Mouse (Mus musculus): ENCODE measurements around the gene Vamp2. TPM values are rescaled to one million over a fixed set of nuclear protein-coding genes. Genes with fewer than 3 reads are reported as not detected.
A peak's percentile ranks its signal among the peaks of the same experiment; 100 is the strongest.

The Vamp2 gene
- polyA plus RNA-seq, 1 experiment from 2014 or later, result 64.0 TPM

DNA sequence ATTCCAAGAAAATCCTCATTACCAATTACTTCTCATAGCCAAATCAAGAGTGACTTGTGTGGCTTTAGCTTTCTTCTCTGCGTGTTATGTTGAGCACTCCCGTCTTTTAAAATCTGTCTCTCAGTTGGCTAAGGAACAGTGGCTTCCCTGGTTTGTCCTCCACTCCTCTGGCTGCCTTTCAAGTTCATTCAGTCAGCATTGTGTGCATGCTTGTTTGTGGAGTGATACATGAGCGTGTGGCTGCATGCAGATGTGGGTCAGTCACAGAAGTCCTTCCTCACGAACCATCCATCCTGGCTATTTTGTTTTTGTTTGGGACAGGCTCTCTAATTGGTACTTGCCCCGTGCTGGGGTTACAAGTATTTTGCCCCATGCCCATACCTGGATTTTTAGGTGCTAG is 11.7 kb upstream of the Vamp2 start:
- no peak for TF ChIP-seq CTCF (IDR thresholded peaks at IDR 0.05; ENCODE audit: low read depth)
- no peak overlapping the region for H3K9ac ChIP-seq
- H3K4me3 ChIP-seq (ENCODE audit: low read depth, low read length), result no peak overlapping the region
- no peaks in the 10 kb centered on the region for H3K9me3 ChIP-seq (ENCODE audit: low read depth, low read length)
- no peak for ATAC-seq (ENCODE audit: insufficient read depth)
- no peak for DNase-seq
- no peaks in the 10 kb centered on the region for H3K27me3 ChIP-seq (ENCODE audit: insufficient read depth, low read length)
- no peak overlapping the region for H3K27ac ChIP-seq (ENCODE audit: low read depth)
- no peaks in the 10 kb centered on the region for H3K36me3 ChIP-seq (ENCODE audit: insufficient read depth)
- H3K4me2 ChIP-seq, result no peak overlapping the region
- WGBS, result 60% methylated on average over 5 of the region's 5 CpGs
- H3K4me1 ChIP-seq (ENCODE audit: insufficient read depth), result peaks cover 2% of the 10 kb centered on the region; the same call in 1 of the 2 replicates

DNA sequence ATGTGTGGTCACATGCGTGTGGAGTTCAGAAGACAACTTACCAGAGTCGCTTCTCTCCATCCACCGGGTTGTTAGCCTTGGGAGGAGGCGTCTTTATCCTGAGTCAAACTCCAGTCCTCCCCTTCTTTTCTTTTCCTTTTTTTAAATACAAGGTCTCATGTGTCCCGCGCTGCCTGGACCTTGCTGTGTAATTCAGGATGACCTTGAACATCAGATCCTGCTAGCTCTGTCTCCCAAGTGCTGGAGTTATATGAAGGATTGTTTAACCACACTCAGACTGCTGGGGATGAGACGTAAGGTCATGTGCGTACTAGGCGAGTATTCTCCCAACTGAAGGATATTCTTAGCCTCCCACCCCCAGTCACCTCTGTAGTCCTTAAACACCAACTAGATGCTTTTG is 11.0 kb upstream of the Vamp2 start:
- no peak for ATAC-seq (ENCODE audit: insufficient read depth)
- no peaks in the 10 kb centered on the region for H3K27me3 ChIP-seq (ENCODE audit: insufficient read depth, low read length)
- no peaks in the 10 kb centered on the region for H3K4me1 ChIP-seq (ENCODE audit: insufficient read depth)
- no peaks in the 10 kb centered on the region for H3K36me3 ChIP-seq (ENCODE audit: insufficient read depth)
- H3K9me3 ChIP-seq (ENCODE audit: low read depth, low read length), result no peaks in the 10 kb centered on the region
- H3K4me2 ChIP-seq, result no peak overlapping the region
- 76% methylated on average over 9 of the region's 9 CpGs for WGBS
- H3K4me3 ChIP-seq (ENCODE audit: low read depth, low read length), result no peak overlapping the region
- no peak overlapping the region for H3K27ac ChIP-seq (ENCODE audit: low read depth)
- no peak for TF ChIP-seq CTCF (IDR thresholded peaks at IDR 0.05; ENCODE audit: low read depth)
- no peak overlapping the region for H3K9ac ChIP-seq
- no peak for DNase-seq

DNA sequence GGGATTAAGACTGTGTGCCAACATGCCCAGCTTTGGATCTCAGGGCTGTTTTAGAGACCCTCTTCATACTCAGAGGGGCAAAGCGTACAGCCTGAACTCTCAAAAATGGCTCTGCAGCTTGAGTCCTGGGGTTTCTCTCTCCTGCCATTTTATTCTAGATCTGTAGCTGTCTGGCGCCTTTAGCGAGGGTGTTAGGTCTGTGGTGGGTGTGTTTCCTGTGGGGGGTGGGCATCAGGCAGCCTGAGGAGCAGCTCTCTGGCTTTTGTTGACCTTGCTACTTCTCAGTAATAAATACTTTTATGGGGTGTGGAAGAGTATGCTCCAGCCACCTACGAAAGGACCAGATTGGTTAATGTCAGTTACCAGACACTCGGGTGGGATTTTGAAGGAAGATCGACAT is 10.2 kb upstream of the Vamp2 start:
- H3K27me3 ChIP-seq (ENCODE audit: insufficient read depth, low read length), result no peaks in the 10 kb centered on the region
- no peak overlapping the region for H3K4me3 ChIP-seq (ENCODE audit: low read depth, low read length)
- no peak overlapping the region for H3K9ac ChIP-seq
- TF ChIP-seq CTCF (IDR thresholded peaks at IDR 0.05; ENCODE audit: low read depth), result no peak
- no peak for DNase-seq
- H3K4me1 ChIP-seq (ENCODE audit: insufficient read depth), result no peaks in the 10 kb centered on the region
- no peak for ATAC-seq (ENCODE audit: insufficient read depth)
- no peak overlapping the region for H3K27ac ChIP-seq (ENCODE audit: low read depth)
- no peaks in the 10 kb centered on the region for H3K36me3 ChIP-seq (ENCODE audit: insufficient read depth)
- H3K4me2 ChIP-seq, result no peak overlapping the region
- WGBS, result 69% methylated on average over 6 of the region's 6 CpGs
- H3K9me3 ChIP-seq (ENCODE audit: low read depth, low read length), result no peaks in the 10 kb centered on the region

DNA sequence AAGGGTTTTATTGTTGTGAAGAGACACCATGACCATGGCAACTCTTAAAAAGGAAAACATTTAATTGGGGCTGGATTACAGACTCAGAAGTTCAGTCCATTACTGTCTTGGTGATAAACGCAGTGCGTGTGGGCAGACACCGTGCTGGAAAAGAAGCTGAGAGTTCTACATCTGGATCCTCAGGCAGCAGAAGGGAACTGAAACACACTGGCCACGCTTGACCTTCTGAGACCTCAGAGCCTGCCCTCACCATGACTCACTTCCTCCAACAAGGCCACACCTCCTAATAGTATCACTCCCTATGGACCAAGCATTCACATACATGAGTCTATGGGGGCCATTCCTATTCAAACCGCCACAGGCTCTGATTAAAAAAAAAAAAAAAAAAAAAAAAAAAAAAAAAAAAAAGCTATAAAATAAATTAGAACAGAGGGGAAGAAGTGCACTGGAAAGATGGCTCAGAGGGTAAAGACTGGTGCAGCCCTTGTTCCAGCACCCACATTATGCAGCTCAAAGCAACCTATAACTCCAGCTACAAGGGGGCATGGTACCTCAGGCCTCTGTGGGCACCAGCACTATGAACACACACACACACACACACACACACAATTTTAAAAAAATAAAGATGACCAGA is 9.4 kb upstream of the Vamp2 start:
- DNase-seq, result no peak
- H3K27ac ChIP-seq (ENCODE audit: low read depth), result no peak overlapping the region

DNA sequence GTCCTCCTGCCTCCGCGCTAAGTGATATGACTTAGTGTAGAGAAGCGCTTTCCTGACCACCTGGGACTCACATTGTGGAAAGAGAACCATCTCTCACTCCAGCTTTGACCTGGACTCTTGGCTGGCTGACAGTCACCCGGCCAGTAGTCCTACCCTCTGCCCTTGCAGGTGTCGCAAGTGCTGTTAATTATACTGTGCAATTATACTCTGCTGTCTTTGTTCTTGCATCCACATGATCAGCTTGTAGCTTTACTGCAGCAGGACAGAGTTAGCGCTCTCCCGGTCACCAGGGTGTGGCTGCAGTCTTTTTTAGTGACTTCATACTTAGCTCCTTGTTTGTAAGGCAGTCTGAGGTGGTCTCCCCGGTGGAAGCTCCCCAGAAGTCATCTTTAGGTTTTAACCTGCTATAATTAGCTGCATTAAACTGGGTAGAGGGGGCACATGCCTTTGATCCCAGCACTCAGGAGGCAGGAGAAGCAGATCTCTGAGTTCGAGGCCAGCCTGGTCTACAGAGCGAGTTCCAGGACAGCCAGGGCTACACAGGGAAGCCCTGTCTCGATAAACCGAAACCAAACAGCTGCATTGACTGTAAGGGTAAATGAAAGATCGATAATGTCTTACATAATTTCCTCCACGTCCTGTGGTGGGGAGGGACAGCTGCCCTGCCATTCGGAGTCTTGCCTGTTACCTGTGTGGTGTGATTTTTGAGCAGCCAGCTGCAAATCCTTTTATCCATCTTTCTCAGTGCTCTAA is 8.0 kb upstream of the Vamp2 start:
- H3K4me3 ChIP-seq (ENCODE audit: low read depth, low read length), result no peak overlapping the region
- 77% methylated on average over 15 of the region's 15 CpGs for WGBS
- DNase-seq (no peak), ATAC-seq (ENCODE audit: insufficient read depth) (no peak)
- no peaks in the 10 kb centered on the region for H3K4me1 ChIP-seq (ENCODE audit: insufficient read depth)
- H3K27ac ChIP-seq (ENCODE audit: low read depth), result no peak overlapping the region
- H3K27me3 ChIP-seq (ENCODE audit: insufficient read depth, low read length), result no peaks in the 10 kb centered on the region
- no peaks in the 10 kb centered on the region for H3K9me3 ChIP-seq (ENCODE audit: low read depth, low read length)
- H3K9ac ChIP-seq, result peak overlapping the region; percentile 13; the same call in 1 of the 2 replicates
- H3K4me2 ChIP-seq, result no peak overlapping the region
- H3K36me3 ChIP-seq (ENCODE audit: insufficient read depth), result no peaks in the 10 kb centered on the region
- TF ChIP-seq CTCF (IDR thresholded peaks at IDR 0.05; ENCODE audit: low read depth), result no peak

More for the DNA sequence above, 9.4 kb upstream of the Vamp2 start:
- no peaks in the 10 kb centered on the region for H3K36me3 ChIP-seq (ENCODE audit: insufficient read depth)
- H3K4me1 ChIP-seq (ENCODE audit: insufficient read depth), result no peaks in the 10 kb centered on the region
- no peaks in the 10 kb centered on the region for H3K9me3 ChIP-seq (ENCODE audit: low read depth, low read length)
- TF ChIP-seq CTCF (IDR thresholded peaks at IDR 0.05; ENCODE audit: low read depth), result no peak
- ATAC-seq (ENCODE audit: insufficient read depth), result no peak
- 78% methylated on average over 5 of the region's 5 CpGs for WGBS
- no peak overlapping the region for H3K4me3 ChIP-seq (ENCODE audit: low read depth, low read length)
- no peak overlapping the region for H3K9ac ChIP-seq
- no peak overlapping the region for H3K4me2 ChIP-seq
- H3K27me3 ChIP-seq (ENCODE audit: insufficient read depth, low read length), result no peaks in the 10 kb centered on the region

DNA sequence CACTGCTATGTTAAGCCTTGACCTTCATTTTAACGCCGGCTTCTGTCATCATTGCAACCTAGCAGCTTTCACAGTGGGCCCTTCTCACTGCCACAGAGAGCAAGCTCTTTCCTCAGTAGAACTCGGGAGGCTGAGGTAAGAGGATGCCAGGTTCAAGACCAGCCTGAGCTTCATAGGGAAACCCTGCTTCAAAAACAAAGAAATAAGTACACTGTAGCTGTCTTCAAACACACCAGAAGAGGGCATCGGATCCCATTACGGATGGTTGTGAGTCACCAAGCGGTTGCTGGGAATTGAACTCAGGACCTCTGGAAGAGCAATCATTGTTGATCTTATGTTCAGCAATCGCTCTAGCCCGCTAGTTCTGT is 7.5 kb upstream of the Vamp2 start:
- Histone ChIP-seq H3K4me3 (ENCODE audit: low read depth, low read length) (no peak overlapping the region), H3K27ac (ENCODE audit: low read depth) (no peak overlapping the region), H3K9me3 (ENCODE audit: low read depth, low read length) (no peaks in the 10 kb centered on the region), H3K4me2 (no peak overlapping the region), H3K9ac (no peak overlapping the region), H3K4me1 (ENCODE audit: insufficient read depth) (no peaks in the 10 kb centered on the region), H3K27me3 (ENCODE audit: insufficient read depth, low read length) (no peaks in the 10 kb centered on the region), H3K36me3 (ENCODE audit: insufficient read depth) (no peaks in the 10 kb centered on the region)
- TF ChIP-seq CTCF (IDR thresholded peaks at IDR 0.05; ENCODE audit: low read depth), result no peak
- DNase-seq (no peak), ATAC-seq (ENCODE audit: insufficient read depth) (no peak)
- 82% methylated on average over 8 of the region's 8 CpGs for WGBS

DNA sequence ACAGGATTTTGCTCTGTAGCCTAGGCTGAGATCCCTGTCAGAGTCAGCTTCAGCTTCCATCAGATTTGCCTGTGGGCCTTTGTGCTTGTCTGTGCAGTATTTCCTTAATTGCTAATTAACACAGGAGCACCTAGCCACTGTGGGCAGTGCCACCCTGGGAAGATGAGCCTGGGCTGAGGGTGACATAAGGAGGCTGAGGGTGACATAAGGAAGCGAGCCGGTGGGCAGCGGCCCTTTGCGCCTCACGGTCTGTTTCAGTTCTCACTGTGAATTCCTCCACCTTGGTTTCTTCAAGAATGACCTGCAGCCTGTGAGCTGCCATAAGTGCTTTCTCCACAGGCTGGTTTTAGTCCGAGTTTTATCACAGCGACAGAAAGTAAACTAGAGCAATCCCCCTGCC is 6.7 kb upstream of the Vamp2 start:
- WGBS, result 74% methylated on average over 7 of the region's 7 CpGs
- Histone ChIP-seq H3K4me2 (no peak overlapping the region), H3K36me3 (ENCODE audit: insufficient read depth) (no peaks in the 10 kb centered on the region), H3K4me1 (ENCODE audit: insufficient read depth) (no peaks in the 10 kb centered on the region), H3K9ac (no peak overlapping the region), H3K4me3 (ENCODE audit: low read depth, low read length) (no peak overlapping the region), H3K27me3 (ENCODE audit: insufficient read depth, low read length) (no peaks in the 10 kb centered on the region), H3K9me3 (ENCODE audit: low read depth, low read length) (no peaks in the 10 kb centered on the region), H3K27ac (ENCODE audit: low read depth) (no peak overlapping the region)
- ATAC-seq (ENCODE audit: insufficient read depth), result no peak
- TF ChIP-seq CTCF (IDR thresholded peaks at IDR 0.05; ENCODE audit: low read depth), result no peak
- DNase-seq, result no peak
